Comparison of ENCODE assay signal across 31 mouse cellular contexts in the genomic region with DNA sequence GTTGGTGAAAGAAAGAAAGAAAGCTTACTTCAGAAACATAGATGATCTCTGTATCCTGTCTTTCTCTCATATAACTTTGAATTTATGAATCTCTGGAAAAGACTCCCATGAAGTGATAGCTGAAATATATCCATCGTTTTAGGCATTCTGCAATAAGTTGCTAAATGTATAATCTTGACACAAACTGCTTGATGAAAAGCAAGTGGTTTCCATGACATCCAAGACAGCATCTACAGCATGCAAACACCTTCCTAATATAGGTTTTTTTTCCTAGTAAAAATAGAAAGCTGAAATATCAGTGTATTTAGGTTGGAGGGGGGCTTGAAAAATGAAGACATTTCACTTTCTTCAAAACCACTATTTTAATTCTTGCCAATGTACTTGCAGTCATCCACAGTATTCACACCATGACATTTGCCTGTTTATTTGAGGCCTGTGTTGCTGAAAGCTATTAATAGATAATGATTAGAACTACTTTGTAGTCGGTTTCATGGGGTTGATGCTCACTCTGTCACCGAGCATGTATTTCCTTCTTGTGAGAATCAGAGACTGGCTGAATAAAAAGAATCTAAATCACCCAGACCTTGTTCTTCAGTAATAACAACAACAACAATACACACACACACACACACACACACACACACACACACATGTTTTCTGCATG. TPM values are rescaled to one million over a fixed set of nuclear protein-coding genes. Genes with fewer than 3 reads are reported as not detected.
DNase-seq lines count a peak whose midpoint lies in the region; ATAC-seq and TF ChIP-seq lines count a peak whose summit lies in the region.
"Had no signal": no experiment of that assay in that cellular context is flagged by ENCODE, and none has a peak within 500 bp of the region (broad histone marks: within the 10 kb centered on the region; RNA-seq: fewer than 3 reads in every experiment).

No protein-coding gene starts in this region.

- WGBS in heart, embryonic 15.5 days = 40% methylated on average over 3 of the region's 3 CpGs

- peaks cover 3% of the 10 kb centered on the region; the same call in 1 of the 2 replicates for H3K4me1 ChIP-seq in heart, embryonic 15.5 days (replicated peaks)
- no peaks in the 10 kb centered on the region for H3K4me1 ChIP-seq in cortical plate, adult 2 months (ENCODE audit: control insufficient read depth, insufficient read depth, low read length)
- H3K4me1 ChIP-seq: hindbrain, embryonic 15.5 days had no signal

- H3K27ac ChIP-seq in heart, embryonic 15.5 days = peak overlapping the region; percentile 9; the same call in 1 of the 2 replicates
- peak overlapping the region; percentile 56; the same call in 1 of the 2 replicates for H3K27ac ChIP-seq in cortical plate, adult 2 months (ENCODE audit: insufficient read depth, low read length)
- H3K27ac ChIP-seq: hindbrain, embryonic 15.5 days had no signal

- no peaks in the 10 kb centered on the region for H3K9me3 ChIP-seq in heart, embryonic 15.5 days (replicated peaks)
- H3K9me3 ChIP-seq: G1E; hindbrain, embryonic 15.5 days had no signal

- H3K4me2 ChIP-seq in heart, embryonic 15.5 days = no peak overlapping the region
- H3K4me2 ChIP-seq: heart, embryonic 11.5 days; hindbrain, embryonic 15.5 days had no signal

- ATAC-seq in frontal cortex, adult (ENCODE audit: low TSS enrichment) = peak; percentile 59; the same call in 1 of the 2 replicates
- ATAC-seq in heart, embryonic 15.5 days (replicated peaks; ENCODE audit: insufficient number of reproducible peaks, insufficient read depth, low FRiP score, low read depth) = no peak
- ATAC-seq: forebrain, embryonic 14.5 days; intestine, postnatal 0 days; Patski had no signal

- no peak for TF ChIP-seq CTCF in cortical plate, adult 2 months (IDR thresholded peaks at IDR 0.05; ENCODE audit: extremely low read depth, insufficient read depth, low read length)

- no peak for TF ChIP-seq POLR2A in cortical plate, adult 2 months (IDR thresholded peaks at IDR 0.05; ENCODE audit: extremely low read depth, insufficient read depth, low read length)

- no peak overlapping the region for H3K4me3 ChIP-seq in heart, embryonic 15.5 days
- no peak overlapping the region for H3K4me3 ChIP-seq in cortical plate, adult 2 months (ENCODE audit: insufficient read depth, low read length)
- H3K4me3 ChIP-seq: hindbrain, embryonic 15.5 days had no signal

- H3K9ac ChIP-seq in heart, embryonic 15.5 days = no peak overlapping the region
- H3K9ac ChIP-seq: hindbrain, embryonic 15.5 days had no signal

- DNase-seq in frontal cortex, postnatal 25 days (ENCODE audit: low spot score in 2 of 2) = no peak
- no peak for DNase-seq in heart, adult 8-10 months (ENCODE audit: low spot score)
- DNase-seq in brain, adult 2 months (ENCODE audit: low read depth, low spot score) = peak; percentile 18
- DNase-seq in lung, postnatal 10 days = no peak
- DNase-seq: adrenal gland, postnatal 10 days; adrenal gland, postnatal 36 days; B cell, adult 2 months; cerebellum, adult 11-12 months; cerebellum, adult 8-10 months; cerebellum, postnatal 10 days; cerebellum, postnatal 36 days; gastrocnemius, postnatal 10 days; gastrocnemius, postnatal 36 days; heart, postnatal 14 days; heart, postnatal 4 days; kidney, adult 2 months had no signal

- H3K27me3 ChIP-seq in heart, embryonic 15.5 days = no peaks in the 10 kb centered on the region
- H3K27me3 ChIP-seq: CH12.LX; hindbrain, embryonic 15.5 days; Patski had no signal

- H3K36me3 ChIP-seq in heart, embryonic 15.5 days = no peaks in the 10 kb centered on the region
- H3K36me3 ChIP-seq: G1E; hindbrain, embryonic 15.5 days had no signal

RNA-seq across cellular contexts. Expression of gene Otud1, which starts 49.0 kb away (rescaled TPM):
- 7.5 and 9.4 TPM in 2 replicates for polyA plus RNA-seq in heart, embryonic 15.5 days (2015; fragmentation: Nextera tagmentation; extraction: Ambion mirVana)
- total RNA-seq in heart, adult 8-10 months (2022) = 10 to 100 TPM; 12.5 to 30.7 (median 21.5) TPM
- polyA plus RNA-seq in cortical plate, adult 2 months (2012; rRNA removed) = 10.3 and 12.5 TPM in 2 replicates
- polyA plus RNA-seq: G1E had no signal

RNA-seq across cellular contexts. Expression of gene 4921504E06Rik, which starts 54.8 kb away (rescaled TPM):
- not detected in 2 replicates for polyA plus RNA-seq in heart, embryonic 15.5 days (2015; fragmentation: Nextera tagmentation; extraction: Ambion mirVana)
- total RNA-seq in heart, adult 8-10 months (2022) = not detected
- 0.08 TPM in 1 of 2 replicates, not detected in the other for polyA plus RNA-seq in cortical plate, adult 2 months (2012; rRNA removed)
- total RNA-seq: adrenal gland, adult 18-20 months; adrenal gland, postnatal 10 days; adrenal gland, postnatal 36 days; CH12.LX; G1E; gastrocnemius, postnatal 10 days; gastrocnemius, postnatal 36 days; granulocyte monocyte progenitor cell, adult 5-6 weeks; heart, postnatal 14 days; heart, postnatal 4 days had no signal
- polyA plus RNA-seq: embryonic facial prominence, embryonic 11.5 days; forebrain, embryonic 11.5 days; forebrain, embryonic 14.5 days; G1E; heart, embryonic 11.5 days; intestine, embryonic 14.5 days; intestine, postnatal 0 days; kidney, adult 2 months; Patski had no signal
